Mouse (Mus musculus): ENCODE measurements around the gene BC030867. TPM values are rescaled to one million over a fixed set of nuclear protein-coding genes. Genes with fewer than 3 reads are reported as not detected.

BC030867 gene
- polyA plus RNA-seq, 1 experiment from 2014 or later, result 5.6 TPM

DNA sequence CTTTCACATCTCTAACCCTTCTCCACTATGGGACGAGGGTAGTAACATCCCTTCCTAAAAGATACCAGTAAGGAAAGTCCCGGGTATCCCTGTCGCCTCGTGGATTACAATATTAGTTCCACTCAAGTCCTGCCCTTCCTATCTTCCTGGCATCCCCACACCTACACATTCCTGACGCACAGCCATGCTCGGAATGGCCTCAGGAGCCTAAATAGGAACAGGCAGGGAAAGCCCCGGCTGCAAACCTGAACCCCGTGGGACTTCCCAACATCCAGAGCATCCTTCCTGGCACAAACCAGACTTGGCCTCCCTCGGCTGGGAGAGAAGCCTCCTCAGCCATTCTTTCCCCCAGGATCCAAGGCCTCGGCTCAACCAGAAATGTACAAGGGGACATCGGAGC is 33.2 kb upstream of the BC030867 start:
- 81% methylated on average over 11 of the region's 11 CpGs for WGBS
- Histone ChIP-seq H3K9ac (replicated peaks) (no peak overlapping the region), H3K36me3 (peaks cover 3% of the 10 kb centered on the region; the same call in 1 of the 2 replicates), H3K27me3 (no peaks in the 10 kb centered on the region), H3K4me2 (replicated peaks) (no peak overlapping the region), H3K4me1 (peaks cover 83% of the 10 kb centered on the region), H3K9me3 (no peaks in the 10 kb centered on the region), H3K27ac (replicated peaks) (0 out of 2 replicates have a peak overlapping the region, but pooled peaks have one; percentile 3), H3K4me3 (no peak overlapping the region)
- ATAC-seq (replicated peaks), result no peak

DNA sequence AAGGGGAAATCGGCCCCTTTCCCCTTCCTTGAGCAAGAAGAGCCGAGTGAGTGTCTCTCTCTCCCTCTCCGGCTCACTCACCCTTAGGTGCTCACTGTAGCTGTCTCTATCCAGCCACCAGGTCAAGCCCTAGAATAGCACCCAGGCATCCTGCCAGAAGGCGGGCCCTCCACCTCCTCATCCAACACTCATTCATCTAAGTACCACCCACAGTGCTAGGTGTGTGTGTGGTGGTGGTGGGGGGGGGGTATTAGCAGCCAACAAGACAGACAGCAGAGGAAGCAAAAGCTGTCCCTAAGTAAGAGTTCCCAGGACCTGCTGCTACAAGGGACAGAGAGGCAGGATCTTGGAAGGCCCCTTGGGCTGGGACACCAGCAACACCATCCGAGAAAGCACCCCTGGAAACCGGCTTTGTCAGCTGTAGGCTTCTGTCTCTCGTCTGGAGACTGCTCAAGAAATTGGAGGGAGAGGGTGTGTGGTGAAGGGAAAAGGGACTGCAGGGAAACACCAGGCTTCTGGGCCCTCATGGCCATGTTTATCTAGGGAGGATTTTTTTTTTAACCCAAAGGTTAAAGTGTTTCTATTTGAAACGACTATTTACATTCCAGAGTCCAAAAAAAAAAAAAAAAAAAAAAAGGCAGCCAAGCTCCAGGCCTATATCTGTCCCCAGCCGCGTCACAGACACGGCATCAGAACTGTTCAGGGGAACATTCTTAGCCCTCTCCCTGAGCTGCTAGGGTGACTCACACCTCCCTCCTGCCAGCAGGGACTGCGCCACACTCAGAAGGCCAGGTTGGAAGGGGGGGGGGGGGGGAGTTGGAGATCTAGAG is 32.4 kb upstream of the BC030867 start:
- 0 out of 2 replicates have a peak overlapping the region, but pooled peaks have one; percentile 1 for H3K4me2 ChIP-seq (replicated peaks)
- no peak overlapping the region for H3K9ac ChIP-seq (replicated peaks)
- 41% methylated on average over 12 of the region's 12 CpGs for WGBS
- H3K27ac ChIP-seq (replicated peaks), result 0 out of 2 replicates have a peak overlapping the region, but pooled peaks have one; percentile 3
- no peaks in the 10 kb centered on the region for H3K9me3 ChIP-seq
- H3K36me3 ChIP-seq, result peaks cover 2% of the 10 kb centered on the region; the same call in 1 of the 2 replicates
- H3K4me1 ChIP-seq, result peaks cover 85% of the 10 kb centered on the region
- H3K27me3 ChIP-seq, result no peaks in the 10 kb centered on the region
- H3K4me3 ChIP-seq, result no peak overlapping the region
- ATAC-seq (replicated peaks), result no peak

GRCm38 (mm10) chr11:102216886-102217240 is 31.8 kb upstream of the BC030867 start:
- Histone ChIP-seq H3K27me3 (no peaks in the 10 kb centered on the region), H3K4me2 (replicated peaks) (0 out of 2 replicates have a peak overlapping the region, but pooled peaks have one; percentile 1), H3K9ac (replicated peaks) (no peak overlapping the region), H3K27ac (replicated peaks) (no peak overlapping the region), H3K4me3 (no peak overlapping the region), H3K36me3 (0 out of 2 replicates have a peak, but pooled peaks cover 4% of the 10 kb centered on the region), H3K9me3 (no peaks in the 10 kb centered on the region), H3K4me1 (peaks cover 79% of the 10 kb centered on the region)
- 58% methylated on average over 5 of the region's 5 CpGs for WGBS
- ATAC-seq (replicated peaks), result no peak

DNA sequence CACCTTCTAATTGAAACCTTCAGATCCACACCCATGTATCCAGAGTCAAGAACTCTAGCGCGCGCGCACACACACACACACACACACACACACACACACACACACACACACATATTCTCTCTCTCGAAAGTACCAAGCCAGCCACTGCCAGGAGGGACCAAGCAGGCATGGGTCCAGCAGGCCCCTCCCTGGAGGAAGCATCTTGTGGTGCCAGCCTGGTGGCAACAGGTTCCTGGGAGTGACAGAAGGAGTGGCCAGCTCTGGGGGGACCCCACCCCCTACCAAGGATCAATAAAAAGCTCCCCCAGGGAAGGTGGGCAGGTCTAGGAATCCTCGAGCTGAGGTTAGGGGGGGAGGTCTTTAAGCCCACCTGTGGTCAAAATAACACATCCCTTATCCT is 31.3 kb upstream of the BC030867 start:
- H3K4me2 ChIP-seq (replicated peaks), result no peak overlapping the region
- H3K27me3 ChIP-seq, result no peaks in the 10 kb centered on the region
- 0 out of 2 replicates have a peak, but pooled peaks cover 5% of the 10 kb centered on the region for H3K36me3 ChIP-seq
- H3K27ac ChIP-seq (replicated peaks), result no peak overlapping the region
- no peak overlapping the region for H3K4me3 ChIP-seq
- ATAC-seq (replicated peaks), result no peak
- WGBS, result 71% methylated on average over 6 of the region's 6 CpGs
- H3K9ac ChIP-seq (replicated peaks), result no peak overlapping the region
- H3K4me1 ChIP-seq, result peaks cover 74% of the 10 kb centered on the region
- H3K9me3 ChIP-seq, result no peaks in the 10 kb centered on the region

DNA sequence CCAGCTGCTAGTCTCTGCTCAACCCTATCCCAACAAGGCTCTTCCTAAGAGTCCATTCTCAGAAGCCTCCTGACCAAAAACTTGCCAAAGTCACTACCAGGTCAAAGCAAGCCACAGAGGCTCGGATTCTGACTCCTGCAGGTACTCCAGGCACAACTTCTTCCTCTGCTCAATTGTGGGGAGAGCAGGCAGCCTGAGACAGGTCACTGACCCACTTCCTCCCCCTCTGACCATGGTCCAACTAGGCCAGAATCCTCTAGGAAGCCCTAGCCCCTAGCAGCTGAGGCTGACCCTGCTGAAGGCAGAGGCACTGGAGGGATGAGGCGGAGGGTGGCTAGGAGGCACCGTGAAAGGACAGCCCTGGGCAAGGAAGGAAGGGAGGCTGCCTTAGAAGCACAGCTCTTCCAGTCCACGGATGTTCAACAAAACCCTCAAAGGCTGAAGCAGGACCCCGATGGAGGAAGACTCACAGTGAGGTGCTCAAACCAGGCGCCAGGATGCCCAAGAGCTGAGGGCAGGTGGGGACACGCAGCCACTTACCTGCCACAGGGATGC is 30.7 kb upstream of the BC030867 start:
- Histone ChIP-seq H3K27me3 (no peaks in the 10 kb centered on the region), H3K27ac (replicated peaks) (peak overlapping the region; percentile 93), H3K4me2 (replicated peaks) (peak overlapping the region; percentile 50), H3K36me3 (peaks cover 10% of the 10 kb centered on the region; the same call in 1 of the 2 replicates), H3K4me3 (peak overlapping the region; percentile 30), H3K4me1 (peaks cover 76% of the 10 kb centered on the region), H3K9ac (replicated peaks) (peak overlapping the region; percentile 37), H3K9me3 (no peaks in the 10 kb centered on the region)
- 75% methylated on average over 7 of the region's 7 CpGs for WGBS
- ATAC-seq (replicated peaks), result no peak

DNA sequence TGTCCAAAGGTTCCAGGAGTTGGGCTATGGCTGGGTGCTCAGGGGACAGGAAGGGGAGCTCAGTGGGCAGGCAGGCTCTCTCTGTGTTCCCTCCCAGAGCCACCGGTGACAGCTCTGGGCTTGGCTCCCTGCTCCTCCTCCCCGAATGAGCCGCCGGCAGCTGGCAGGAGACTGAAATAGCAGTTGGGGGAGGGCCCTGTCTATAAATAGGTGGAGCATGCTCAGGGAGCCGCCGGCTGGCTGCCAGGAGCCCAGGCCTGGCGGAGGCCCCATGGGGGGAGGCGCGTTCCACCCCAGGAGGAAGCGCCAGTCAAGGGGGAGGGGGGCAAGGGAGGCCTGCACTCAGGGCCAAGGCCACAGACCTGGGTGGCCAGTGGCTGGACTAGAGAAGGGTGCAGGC is 29.9 kb upstream of the BC030867 start:
- Histone ChIP-seq H3K4me2 (replicated peaks) (peak overlapping the region; percentile 50), H3K36me3 (peaks cover 11% of the 10 kb centered on the region; the same call in 1 of the 2 replicates), H3K4me1 (peaks cover 81% of the 10 kb centered on the region), H3K4me3 (peak overlapping the region; percentile 30), H3K27ac (replicated peaks) (peak overlapping the region; percentile 93), H3K9me3 (no peaks in the 10 kb centered on the region), H3K27me3 (no peaks in the 10 kb centered on the region), H3K9ac (replicated peaks) (peak overlapping the region; percentile 37)
- WGBS, result 0% methylated on average over 10 of the region's 10 CpGs
- peak; percentile 90 for ATAC-seq (replicated peaks)

GRCm38 (mm10) chr11:102219247-102219993 is 29.3 kb upstream of the BC030867 start:
- peak; percentile 17; the same call in 1 of the 2 replicates for ATAC-seq (replicated peaks)
- Histone ChIP-seq H3K9me3 (no peaks in the 10 kb centered on the region), H3K9ac (replicated peaks) (peak overlapping the region; percentile 37), H3K4me2 (replicated peaks) (peak overlapping the region; percentile 50), H3K4me1 (peaks cover 81% of the 10 kb centered on the region), H3K27ac (replicated peaks) (peak overlapping the region; percentile 93), H3K27me3 (no peaks in the 10 kb centered on the region), H3K4me3 (peak overlapping the region; percentile 30; the same call in 1 of the 2 replicates), H3K36me3 (peaks cover 11% of the 10 kb centered on the region; the same call in 1 of the 2 replicates)
- 51% methylated on average over 14 of the region's 14 CpGs for WGBS

DNA sequence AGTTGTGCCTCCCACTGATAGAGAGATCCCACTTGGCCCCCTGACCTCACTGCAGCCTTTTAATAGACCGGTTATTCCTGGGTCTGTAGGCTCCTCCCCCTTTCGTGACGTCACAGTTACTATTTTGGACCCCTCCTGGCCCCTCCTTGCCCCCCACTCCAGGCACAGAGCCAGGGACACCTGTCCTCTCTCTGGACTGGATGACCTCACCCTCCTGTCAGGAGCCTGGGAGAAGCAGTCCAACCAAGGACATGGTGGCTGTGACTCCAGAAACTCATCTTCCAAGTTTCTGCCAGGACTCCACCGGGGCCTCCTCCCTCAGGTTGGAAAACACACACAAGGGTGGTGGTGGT is 28.7 kb upstream of the BC030867 start:
- Histone ChIP-seq H3K4me2 (replicated peaks) (no peak overlapping the region), H3K27me3 (no peaks in the 10 kb centered on the region), H3K9ac (replicated peaks) (no peak overlapping the region), H3K4me1 (peaks cover 81% of the 10 kb centered on the region), H3K4me3 (no peak overlapping the region), H3K27ac (replicated peaks) (peak overlapping the region; percentile 93), H3K9me3 (no peaks in the 10 kb centered on the region), H3K36me3 (peaks cover 11% of the 10 kb centered on the region; the same call in 1 of the 2 replicates)
- WGBS, result 77% methylated on average over 4 of the region's 4 CpGs
- ATAC-seq (replicated peaks), result no peak

- WGBS, result 66% methylated on average over 6 of the region's 6 CpGs
- Histone ChIP-seq H3K9ac (replicated peaks) (no peak overlapping the region), H3K4me1 (peaks cover 81% of the 10 kb centered on the region), H3K36me3 (peaks cover 11% of the 10 kb centered on the region; the same call in 1 of the 2 replicates), H3K27ac (replicated peaks) (0 out of 2 replicates have a peak overlapping the region, but pooled peaks have one; percentile 93), H3K4me3 (no peak overlapping the region), H3K4me2 (replicated peaks) (no peak overlapping the region), H3K9me3 (no peaks in the 10 kb centered on the region), H3K27me3 (no peaks in the 10 kb centered on the region)
- ATAC-seq (replicated peaks), result no peak
Observed at GRCm38 (mm10) chr11:102220451-102220850, 28.2 kb upstream of the BC030867 start.

- no peaks in the 10 kb centered on the region for H3K27me3 ChIP-seq
- H3K27ac ChIP-seq (replicated peaks), result no peak overlapping the region
- H3K4me1 ChIP-seq, result peaks cover 81% of the 10 kb centered on the region
- H3K9ac ChIP-seq (replicated peaks), result no peak overlapping the region
- 86% methylated on average over 8 of the region's 8 CpGs for WGBS
- no peaks in the 10 kb centered on the region for H3K9me3 ChIP-seq
- no peak overlapping the region for H3K4me2 ChIP-seq (replicated peaks)
- peaks cover 11% of the 10 kb centered on the region; the same call in 1 of the 2 replicates for H3K36me3 ChIP-seq
- no peak for ATAC-seq (replicated peaks)
- no peak overlapping the region for H3K4me3 ChIP-seq
Observed at GRCm38 (mm10) chr11:102221243-102221953, 27.3 kb upstream of the BC030867 start.

DNA sequence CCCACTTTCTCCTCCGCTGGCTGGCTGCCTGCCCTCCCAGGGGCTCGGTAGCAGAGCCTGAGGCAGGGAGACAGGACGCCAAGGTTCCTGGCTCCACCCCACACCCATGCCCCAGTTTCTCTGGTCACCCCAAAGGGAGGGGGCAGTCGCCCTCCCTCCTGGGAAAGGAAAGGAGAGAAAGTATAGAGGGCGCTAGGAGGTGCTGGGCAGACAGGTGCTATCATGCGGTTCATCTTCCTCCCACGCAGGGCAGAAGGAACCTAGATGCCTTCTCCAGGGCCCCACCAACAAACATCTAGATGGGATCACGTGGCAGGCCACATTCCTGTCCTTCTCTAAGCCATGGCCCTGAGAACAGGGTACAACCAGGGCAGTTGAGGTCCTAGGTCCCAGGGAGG is 26.7 kb upstream of the BC030867 start:
- Histone ChIP-seq H3K9ac (replicated peaks) (no peak overlapping the region), H3K9me3 (no peaks in the 10 kb centered on the region), H3K27ac (replicated peaks) (no peak overlapping the region), H3K27me3 (no peaks in the 10 kb centered on the region), H3K4me1 (peaks cover 81% of the 10 kb centered on the region), H3K4me2 (replicated peaks) (no peak overlapping the region), H3K4me3 (no peak overlapping the region), H3K36me3 (peaks cover 11% of the 10 kb centered on the region; the same call in 1 of the 2 replicates)
- WGBS, result 72% methylated on average over 8 of the region's 8 CpGs
- no peak for ATAC-seq (replicated peaks)
